In genomic region chr15:103454449-103454848, GRCm38 (mm10) we compare ENCODE assay signal across 16 mouse cellular contexts. TPM values are rescaled to one million over a fixed set of nuclear protein-coding genes. Genes with fewer than 3 reads are reported as not detected.
DNase-seq lines count a peak whose midpoint lies in the region; ATAC-seq and TF ChIP-seq lines count a peak whose summit lies in the region.
"Had no signal": no experiment of that assay in that cellular context is flagged by ENCODE, and none has a peak within 500 bp of the region (broad histone marks: within the 10 kb centered on the region; RNA-seq: fewer than 3 reads in every experiment).

No protein-coding gene starts in this region.

- no peak overlapping the region for H3K27ac ChIP-seq in lung, postnatal 0 days (ENCODE audit: low read length)
- no peak overlapping the region for H3K27ac ChIP-seq in brown adipose tissue, adult 24 weeks (replicated peaks; ENCODE audit: low read depth, low read length)
- H3K27ac ChIP-seq in kidney, adult 2 months (ENCODE audit: insufficient read depth, low read depth, low read length), result no peak overlapping the region
- H3K27ac ChIP-seq: heart, embryonic 13.5 days; hindbrain, postnatal 0 days had no signal

- no peak for ATAC-seq in lung, postnatal 0 days
- ATAC-seq: forebrain, embryonic 16.5 days; hindbrain, postnatal 0 days had no signal

- no peak for DNase-seq in lung, postnatal 0 days (ENCODE audit: low spot score)
- DNase-seq in lung, postnatal 36 days, result no peak
- peak; percentile 29 for DNase-seq in CD4-positive helper T cell, adult 2 months (ENCODE audit: low read depth, low spot score)
- DNase-seq in naive thymus-derived CD4-positive, alpha-beta T cell, adult 2 months (ENCODE audit: low read depth), result peak; percentile 42
- DNase-seq in natural killer cell, adult 2 months (ENCODE audit: low spot score in 2 of 2), result no peak
- no peak for DNase-seq in kidney, adult 2 months
- DNase-seq: adrenal gland, postnatal 36 days; cerebellum, adult 2 months; gastrocnemius, postnatal 25 days; kidney, postnatal 14 days; right cerebral cortex, postnatal 25 days had no signal

- TF ChIP-seq CTCF in lung, postnatal 0 days (IDR thresholded peaks at IDR 0.05), result no peak
- TF ChIP-seq CTCF in kidney, adult 2 months (conservative IDR thresholded peaks at IDR 0.05; ENCODE audit: insufficient read depth, insufficient read length, low read depth, low read length), result no peak

- no peaks in the 10 kb centered on the region for H3K9me3 ChIP-seq in lung, postnatal 0 days (ENCODE audit: low read length)
- H3K9me3 ChIP-seq: heart, embryonic 13.5 days had no signal

- H3K9ac ChIP-seq in lung, postnatal 0 days (replicated peaks; ENCODE audit: low read depth), result no peak overlapping the region
- H3K9ac ChIP-seq: heart, embryonic 13.5 days had no signal

- H3K4me2 ChIP-seq in lung, postnatal 0 days (replicated peaks; ENCODE audit: low read depth, low read length), result no peak overlapping the region
- H3K4me2 ChIP-seq: heart, embryonic 13.5 days had no signal

- 0 out of 2 replicates have a peak overlapping the region, but pooled peaks have one; percentile 3 for H3K4me3 ChIP-seq in lung, postnatal 0 days (ENCODE audit: low read depth, low read length)
- H3K4me3 ChIP-seq in brown adipose tissue, adult 24 weeks (ENCODE audit: insufficient read depth, low read depth, low read length), result peak overlapping the region; percentile 36; the same call in 1 of the 2 replicates
- no peak overlapping the region for H3K4me3 ChIP-seq in kidney, adult 2 months (ENCODE audit: insufficient read depth, low read depth, low read length)
- H3K4me3 ChIP-seq: heart, embryonic 13.5 days had no signal

- TF ChIP-seq EP300 in lung, postnatal 0 days (IDR thresholded peaks at IDR 0.05), result no peak

- no peaks in the 10 kb centered on the region for H3K36me3 ChIP-seq in lung, postnatal 0 days (ENCODE audit: insufficient read depth, low read length)
- no peaks in the 10 kb centered on the region for H3K36me3 ChIP-seq in kidney, adult 2 months (ENCODE audit: control insufficient read depth, insufficient read depth, low read length)
- H3K36me3 ChIP-seq: heart, embryonic 13.5 days had no signal

- WGBS in lung, postnatal 0 days, result 80% methylated on average over 6 of the region's 6 CpGs
- WGBS in kidney, adult 2 months, result 79% methylated on average over 6 of the region's 6 CpGs

- H3K27me3 ChIP-seq in lung, postnatal 0 days (replicated peaks; ENCODE audit: insufficient read depth, low read length), result no peaks in the 10 kb centered on the region
- no peaks in the 10 kb centered on the region for H3K27me3 ChIP-seq in kidney, adult 2 months (replicated peaks; ENCODE audit: control insufficient read depth, insufficient read depth, low read length)
- H3K27me3 ChIP-seq: heart, embryonic 13.5 days had no signal

- no peak for TF ChIP-seq POLR2A in kidney, adult 2 months (IDR thresholded peaks at IDR 0.05; ENCODE audit: low read depth, low read length)

- H3K4me1 ChIP-seq in lung, postnatal 0 days (ENCODE audit: insufficient read depth, low read depth, low read length), result no peaks in the 10 kb centered on the region
- H3K4me1 ChIP-seq in brown adipose tissue, adult 24 weeks (ENCODE audit: control insufficient read depth, insufficient read depth, insufficient read length, low read length), result no peaks in the 10 kb centered on the region
- H3K4me1 ChIP-seq in kidney, adult 2 months (ENCODE audit: control insufficient read depth, insufficient read depth, low read length), result no peaks in the 10 kb centered on the region
- H3K4me1 ChIP-seq: heart, embryonic 13.5 days had no signal

RNA-seq across cellular contexts. Expression of gene Nckap1l, which starts 0.9 kb away (rescaled TPM):
- polyA plus RNA-seq in lung, postnatal 0 days (2015; fragmentation: Nextera tagmentation; extraction: Ambion mirVana), result 3.5 and 3.7 TPM in 2 replicates
- polyA plus RNA-seq in brown adipose tissue, adult 24 weeks (2012; ENCODE audit: insufficient read depth, insufficient read length, missing spikeins), result 3.4 and 3.6 TPM in 2 replicates
- 3.0 and 5.9 TPM in 2 replicates for polyA plus RNA-seq in kidney, adult 2 months (2012; rRNA removed)

RNA-seq across cellular contexts. Expression of gene Gtsf2, which starts 6.2 kb away (rescaled TPM):
- not detected in 2 replicates for polyA plus RNA-seq in lung, postnatal 0 days (2015; fragmentation: Nextera tagmentation; extraction: Ambion mirVana)
- not detected in 2 replicates for polyA plus RNA-seq in brown adipose tissue, adult 24 weeks (2012; ENCODE audit: insufficient read depth, insufficient read length, missing spikeins)
- not detected in 2 replicates for polyA plus RNA-seq in kidney, adult 2 months (2012; rRNA removed)
- polyA plus RNA-seq: forebrain, embryonic 16.5 days; heart, embryonic 13.5 days; limb, embryonic 11.5 days had no signal

RNA-seq across cellular contexts. Expression of gene Gtsf1, which starts 24.2 kb away (rescaled TPM):
- polyA plus RNA-seq in lung, postnatal 0 days (2015; fragmentation: Nextera tagmentation; extraction: Ambion mirVana), result not detected in 2 replicates
- polyA plus RNA-seq in brown adipose tissue, adult 24 weeks (2012; ENCODE audit: insufficient read depth, insufficient read length, missing spikeins), result not detected in 2 replicates
- 0.23 TPM in 1 of 2 replicates, not detected in the other for polyA plus RNA-seq in kidney, adult 2 months (2012; rRNA removed)
- polyA plus RNA-seq: forebrain, embryonic 16.5 days; limb, embryonic 11.5 days had no signal

RNA-seq across cellular contexts. Expression of gene Pde1b, which starts 48.4 kb away (rescaled TPM):
- 2.1 and 2.2 TPM in 2 replicates for polyA plus RNA-seq in lung, postnatal 0 days (2015; fragmentation: Nextera tagmentation; extraction: Ambion mirVana)
- 2.2 and 3.3 TPM in 2 replicates for polyA plus RNA-seq in brown adipose tissue, adult 24 weeks (2012; ENCODE audit: insufficient read depth, insufficient read length, missing spikeins)
- polyA plus RNA-seq in kidney, adult 2 months (2012; rRNA removed), result 2.0 and 2.8 TPM in 2 replicates

Comparison
In these comparisons a context has a peak if more than half of its experiments do, and no peak if none do; other contexts are left out.
1. DNase-seq: peak in CD4-positive helper T cell, adult 2 months (single experiment) and naive thymus-derived CD4-positive, alpha-beta T cell, adult 2 months (single experiment); none in lung, postnatal 0 days (single experiment), lung, postnatal 36 days (single experiment), natural killer cell, adult 2 months (0 of 2) and kidney, adult 2 months (single experiment).